Mouse (Mus musculus): ENCODE results near the gene Speer4f2.
"Not testable (repeated sequence)": the region's sequence is repeated elsewhere in the genome, so short reads cannot be mapped to it uniquely, and the experiment has no call there.

Gene Speer4f2

DNA sequence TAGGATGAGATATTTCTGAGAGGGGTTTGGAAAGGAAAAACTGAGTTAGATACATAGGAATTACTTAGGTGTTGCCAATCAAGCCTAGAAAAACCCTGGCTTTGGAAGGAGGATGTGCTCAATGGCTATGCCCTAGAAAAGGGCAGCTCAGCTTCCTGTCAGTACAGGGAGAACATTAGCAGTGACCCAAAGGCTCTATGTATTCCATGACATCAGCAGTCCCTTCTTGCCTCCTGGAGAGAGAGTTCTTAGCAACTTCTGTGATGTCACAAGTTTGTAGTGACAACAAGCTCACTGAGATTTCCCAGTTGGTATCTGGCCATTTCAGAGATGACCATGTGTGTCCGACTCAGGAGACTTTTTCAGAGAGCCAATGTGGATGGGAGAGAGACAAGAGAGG lies at the start of gene Speer4f2:
Speer4f2 (plus strand) TSS at position 301 of the 400 bp plus-strand sequence.
- not testable (repeated sequence) for DNase-seq (ENCODE audit: low read depth in 2 of 2, low spot score in 2 of 2)

DNA sequence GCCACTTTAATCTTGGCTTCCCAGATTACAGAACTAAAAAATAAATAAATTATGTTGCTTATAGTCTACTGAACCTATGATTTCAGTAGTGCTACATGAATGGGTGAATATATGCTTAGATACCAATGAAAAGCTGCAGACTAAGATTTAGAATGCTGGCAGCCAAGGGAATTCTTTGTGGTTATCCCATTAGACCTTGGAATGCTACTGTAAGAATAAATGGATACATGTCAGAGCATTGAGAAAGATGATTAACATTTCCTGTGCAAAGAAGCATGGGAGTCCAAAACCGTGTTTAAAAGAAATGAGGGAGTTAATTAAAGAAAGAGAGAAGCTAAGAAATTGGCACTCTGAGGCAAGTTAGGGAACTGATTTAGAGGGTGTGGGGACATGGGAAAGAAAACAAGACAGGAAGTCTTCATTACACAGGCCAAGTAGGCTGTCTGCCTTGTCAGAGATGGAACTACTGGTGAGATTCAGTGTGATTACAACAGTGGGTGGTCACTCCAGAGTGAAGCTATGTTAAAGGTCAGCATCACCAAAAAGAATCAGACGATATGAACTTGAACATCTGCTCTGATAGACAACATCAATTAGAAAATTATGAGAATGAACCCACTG lies 43.9 kb upstream of the Speer4f2 start:
- DNase-seq (ENCODE audit: low read depth in 2 of 2, low spot score in 2 of 2): no peak

DNA sequence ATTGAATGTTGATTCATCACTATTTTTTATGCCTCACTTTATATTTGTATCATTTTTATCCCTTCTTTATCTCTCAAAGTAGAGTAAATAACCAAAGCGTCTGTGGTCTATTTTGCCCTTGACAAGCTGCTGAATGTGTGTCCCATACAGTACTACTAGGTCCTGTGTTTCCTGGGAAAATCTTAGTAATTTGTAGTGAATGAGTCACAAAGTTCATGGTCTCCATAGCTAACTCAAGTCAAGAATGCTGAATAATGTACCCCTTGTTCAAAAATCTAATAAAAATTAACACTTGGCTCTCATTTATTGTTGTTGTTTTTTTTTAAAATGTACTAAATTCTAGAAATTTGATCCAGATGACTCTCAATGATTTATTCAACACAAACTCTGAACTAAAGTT lies 38.1 kb upstream of the Speer4f2 start:
- no peak for DNase-seq (ENCODE audit: low read depth in 2 of 2, low spot score in 2 of 2)

DNA sequence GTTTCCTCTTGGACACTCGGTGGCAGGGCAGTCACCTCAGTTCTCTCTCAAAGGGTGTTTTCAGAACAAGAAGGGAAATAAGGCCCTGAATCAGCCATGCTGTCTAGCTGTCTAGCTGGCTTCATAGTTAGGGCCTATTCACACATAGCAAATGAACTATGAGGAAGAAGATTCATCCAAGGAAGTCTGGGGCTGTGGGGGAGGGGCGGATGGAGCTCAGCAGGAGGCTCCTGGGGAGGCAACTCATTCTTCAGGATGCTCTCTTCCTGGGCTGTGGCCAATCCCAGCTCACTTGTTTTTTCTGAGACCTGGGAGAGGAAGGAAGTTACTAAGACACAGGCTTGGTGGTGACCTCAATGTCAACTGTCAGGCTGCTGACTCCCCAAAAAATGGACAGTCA lies 27.2 kb upstream of the Speer4f2 start:
- DNase-seq (ENCODE audit: low read depth in 2 of 2, low spot score in 2 of 2): not testable (repeated sequence)

DNA sequence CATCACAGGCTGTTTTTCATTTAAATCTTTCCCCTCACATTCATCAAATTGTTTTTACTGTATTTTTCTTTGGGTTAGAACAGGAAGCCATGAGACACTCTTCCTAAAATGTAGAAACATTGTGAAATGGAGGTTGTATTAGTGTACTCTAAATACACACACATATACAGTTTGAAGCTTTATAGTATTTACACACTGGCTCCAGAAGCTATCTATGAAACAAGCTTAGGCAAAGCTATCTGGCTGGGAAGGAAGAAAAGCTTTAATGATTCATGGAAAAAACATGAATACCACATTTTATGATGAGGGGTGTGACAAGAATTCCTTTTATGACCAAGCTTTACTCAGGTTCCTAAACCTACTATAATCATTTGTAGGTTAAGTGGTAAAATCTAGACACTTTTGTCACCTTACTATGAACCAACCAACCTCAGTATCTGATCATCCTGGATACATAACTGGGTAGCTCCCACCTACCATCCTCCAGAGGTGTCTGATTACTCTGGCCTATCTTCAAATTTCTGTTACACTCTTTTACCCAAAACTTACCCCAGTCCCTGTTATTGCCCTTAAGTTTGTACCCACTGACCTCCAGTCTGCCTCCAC lies 13.5 kb upstream of the Speer4f2 start:
- DNase-seq (ENCODE audit: low read depth in 2 of 2, low spot score in 2 of 2): no peak

DNA sequence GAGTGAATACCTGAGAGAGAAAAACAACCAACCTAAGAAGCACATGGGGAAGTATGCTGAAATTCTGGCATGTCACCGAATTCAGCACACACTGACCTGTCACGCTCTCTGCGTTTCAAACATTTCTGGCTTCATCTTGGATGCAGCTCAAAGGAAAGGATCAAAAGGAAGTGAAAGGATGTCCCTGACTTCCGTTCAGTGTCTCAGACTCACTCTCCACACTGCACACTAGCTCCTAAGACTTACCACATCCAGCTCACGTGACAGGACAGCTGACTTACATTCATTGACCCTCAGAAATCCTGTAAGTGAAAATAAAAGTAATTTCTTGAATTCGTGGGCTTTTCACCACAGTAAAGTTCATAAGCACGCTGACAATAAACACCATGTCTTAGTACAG lies 16.9 kb downstream of the Speer4f2 start:
- DNase-seq (ENCODE audit: low read depth in 2 of 2, low spot score in 2 of 2): no peak

DNA sequence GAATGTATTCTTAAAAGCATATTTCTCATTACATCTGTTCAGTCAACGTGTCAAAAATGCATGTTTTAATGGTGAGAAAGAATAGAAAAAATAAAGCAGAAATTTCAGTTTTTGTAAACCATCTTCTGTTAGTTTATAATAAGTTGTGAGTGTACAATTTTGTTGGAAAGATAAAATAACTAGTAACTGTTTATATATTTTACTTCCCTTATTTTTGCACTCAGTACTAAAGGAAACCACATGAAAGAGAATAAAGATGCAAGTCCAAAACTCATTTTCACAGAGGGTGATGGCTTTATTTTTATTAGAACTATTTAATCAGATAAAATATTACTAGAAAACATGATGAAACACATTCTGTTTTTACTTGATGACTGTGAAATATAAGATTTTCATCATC lies 18.2 kb downstream of the Speer4f2 start:
- DNase-seq (ENCODE audit: low read depth in 2 of 2, low spot score in 2 of 2): no peak

DNA sequence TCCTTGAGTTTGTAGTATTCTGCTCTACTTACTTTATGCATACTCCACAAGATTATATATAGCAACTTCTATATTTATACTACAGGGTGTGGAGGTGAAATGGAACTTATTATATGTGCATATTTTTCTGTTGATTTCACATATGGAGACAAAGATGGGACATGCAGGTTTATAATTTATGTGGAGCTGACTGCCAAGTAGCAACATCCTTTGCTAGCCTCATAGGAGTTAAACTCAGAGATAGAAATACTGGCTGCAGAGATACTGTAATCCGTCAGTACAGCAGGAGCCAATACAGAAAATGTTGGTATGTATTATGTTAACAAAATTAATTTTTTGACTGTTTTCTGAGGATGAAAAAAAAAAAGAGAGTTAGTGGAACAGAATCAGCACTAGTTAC lies 27.6 kb downstream of the Speer4f2 start:
- no peak for DNase-seq (ENCODE audit: low read depth in 2 of 2, low spot score in 2 of 2)

DNA sequence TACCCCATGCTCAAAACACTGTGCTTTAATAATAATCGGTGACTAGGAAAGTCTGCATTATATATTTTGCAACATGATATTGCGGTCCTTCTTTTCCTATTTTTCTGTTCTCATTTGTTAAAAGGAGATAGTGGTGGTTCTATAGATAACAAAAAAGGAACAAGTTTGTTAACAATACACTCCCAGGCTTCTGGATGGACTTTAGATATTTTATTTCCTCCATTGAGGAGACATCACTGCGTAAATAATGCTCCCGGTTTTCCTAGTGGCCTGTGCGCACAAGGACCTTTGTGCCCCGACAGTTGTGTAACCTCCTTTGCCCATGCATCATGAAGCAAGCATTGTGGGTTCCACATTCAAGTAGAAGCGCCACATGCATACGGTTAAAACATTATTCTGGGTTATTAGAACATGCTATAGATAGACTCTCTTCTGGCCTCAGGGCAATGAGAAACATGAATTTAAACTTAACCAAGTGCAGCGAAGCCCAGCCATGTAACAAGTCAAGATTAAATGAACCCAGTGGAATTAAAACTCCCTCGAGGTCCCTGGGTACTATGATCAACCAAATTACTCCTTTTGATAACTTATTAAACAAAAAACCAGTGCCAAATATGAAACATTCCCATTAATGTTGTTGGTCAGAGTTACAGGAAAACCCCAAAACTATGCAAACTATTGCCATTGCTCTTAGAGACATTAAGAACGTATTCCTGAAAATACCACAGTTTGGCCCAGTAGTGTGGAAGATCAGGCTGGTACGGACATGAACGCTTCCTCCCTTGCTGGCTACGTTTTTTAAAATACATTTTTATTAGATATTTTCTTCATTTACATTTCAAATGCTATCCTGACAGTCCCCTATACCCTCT lies 28.5 kb downstream of the Speer4f2 start:
- DNase-seq (ENCODE audit: low read depth in 2 of 2, low spot score in 2 of 2): no peak

DNA sequence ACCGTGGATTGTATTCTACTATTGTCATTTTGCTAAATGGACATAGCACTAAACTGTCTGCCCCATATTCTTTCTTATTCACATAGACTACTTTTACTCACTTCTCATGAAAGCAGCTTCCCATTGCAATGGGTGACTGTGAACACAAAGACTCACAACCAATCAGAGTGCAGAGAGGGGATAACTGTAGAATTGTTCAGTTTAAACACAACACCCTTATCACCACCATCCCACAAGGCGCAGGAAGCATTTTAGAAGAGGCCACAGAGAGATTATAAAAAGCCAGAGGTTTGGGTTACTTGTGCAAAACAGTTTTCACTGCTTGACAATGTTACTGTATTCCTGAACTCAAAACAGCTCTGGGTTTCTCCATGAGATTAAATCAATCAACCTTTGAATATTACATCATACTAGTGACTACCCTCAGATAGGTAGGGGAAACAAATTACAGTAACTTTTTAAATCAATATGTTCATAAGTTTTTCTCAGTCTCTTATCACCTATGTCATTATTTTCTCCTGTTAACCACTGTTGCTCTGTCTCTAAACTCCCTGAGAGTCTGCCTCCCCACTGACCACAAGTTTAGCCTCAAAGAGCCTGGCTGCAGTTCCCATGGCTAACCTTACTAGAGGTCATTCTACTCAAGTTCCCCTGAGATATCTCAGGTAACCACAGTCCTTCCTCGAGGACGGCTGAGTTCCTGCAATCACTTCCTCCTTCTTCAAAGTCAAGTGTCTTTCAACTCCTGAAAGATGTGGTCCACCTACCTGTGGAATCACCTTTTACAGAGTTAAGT lies 29.5 kb downstream of the Speer4f2 start:
- DNase-seq (ENCODE audit: low read depth in 2 of 2, low spot score in 2 of 2): no peak

DNA sequence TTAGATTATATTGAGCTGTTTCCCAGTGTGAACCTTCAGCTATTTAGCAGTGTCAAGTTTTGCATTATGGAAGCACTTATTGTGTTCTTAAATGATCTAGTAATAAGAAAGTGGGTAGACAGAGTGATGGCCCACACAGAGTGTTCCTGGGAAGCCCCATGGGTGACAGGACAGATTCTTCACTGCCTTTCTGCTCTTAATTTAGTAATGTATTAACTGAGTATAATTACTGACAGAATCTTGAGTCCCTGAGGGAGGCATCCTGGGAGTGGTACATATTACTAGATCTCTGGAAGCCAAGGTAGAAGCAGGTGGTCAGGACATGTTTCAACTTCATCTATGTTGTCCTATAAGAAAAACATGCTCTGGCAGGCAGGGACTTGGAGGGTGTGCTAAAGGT lies 30.6 kb downstream of the Speer4f2 start:
- no peak for DNase-seq (ENCODE audit: low read depth in 2 of 2, low spot score in 2 of 2)

DNA sequence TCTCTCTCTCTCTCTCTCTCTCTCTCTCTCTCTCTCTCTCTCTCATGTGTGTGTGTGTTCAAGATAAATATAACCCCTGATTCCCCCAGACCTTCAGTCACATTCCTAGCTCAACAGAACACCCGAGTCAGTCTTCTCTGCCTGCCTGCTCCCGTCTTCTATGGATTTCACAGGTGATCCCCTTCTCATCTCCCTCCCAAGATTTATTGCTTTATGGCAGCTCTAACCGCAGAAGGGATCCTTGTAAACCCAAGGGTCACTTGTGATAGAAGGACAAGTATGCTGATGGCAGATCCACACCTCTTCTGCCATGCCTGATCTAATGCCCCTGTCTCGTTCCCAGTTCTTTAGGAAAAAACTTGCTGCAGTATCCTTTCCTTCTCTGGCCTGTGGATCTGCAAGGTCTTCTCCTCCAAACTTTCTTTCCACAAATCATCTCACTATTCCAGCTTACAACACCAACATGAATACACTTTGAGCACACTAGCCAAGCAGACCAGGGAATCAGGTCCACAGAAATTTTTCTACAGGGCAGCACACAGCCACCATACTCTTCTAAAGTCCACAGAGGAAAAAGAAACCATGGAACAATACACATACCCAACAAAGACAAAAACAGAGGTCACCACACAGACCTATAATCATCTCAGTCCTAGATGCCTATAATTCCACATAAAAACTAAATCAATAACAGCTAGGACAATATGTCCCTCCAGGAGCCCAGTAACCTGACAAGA lies 36.1 kb downstream of the Speer4f2 start:
- DNase-seq (ENCODE audit: low read depth in 2 of 2, low spot score in 2 of 2): no peak

DNA sequence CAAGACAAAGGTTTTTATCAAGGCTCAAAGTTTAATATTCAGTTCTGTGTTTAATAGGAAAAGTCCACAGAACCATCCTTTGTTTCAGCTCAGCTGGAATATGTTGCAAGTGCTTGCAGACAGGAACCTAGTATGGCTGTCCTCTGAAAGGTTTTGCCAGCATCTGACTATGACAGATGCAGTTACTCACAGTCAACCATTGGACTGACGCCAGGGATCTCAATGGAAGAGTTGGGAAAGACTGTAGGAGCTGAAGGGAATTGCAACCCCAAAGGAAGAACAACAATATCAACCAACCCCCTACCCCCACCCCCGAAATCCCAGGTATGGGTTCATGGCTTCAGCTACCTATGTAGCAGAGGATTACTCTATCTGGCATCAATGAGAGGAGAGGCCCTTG lies 44.2 kb downstream of the Speer4f2 start:
- DNase-seq (ENCODE audit: low read depth in 2 of 2, low spot score in 2 of 2): no peak

DNA sequence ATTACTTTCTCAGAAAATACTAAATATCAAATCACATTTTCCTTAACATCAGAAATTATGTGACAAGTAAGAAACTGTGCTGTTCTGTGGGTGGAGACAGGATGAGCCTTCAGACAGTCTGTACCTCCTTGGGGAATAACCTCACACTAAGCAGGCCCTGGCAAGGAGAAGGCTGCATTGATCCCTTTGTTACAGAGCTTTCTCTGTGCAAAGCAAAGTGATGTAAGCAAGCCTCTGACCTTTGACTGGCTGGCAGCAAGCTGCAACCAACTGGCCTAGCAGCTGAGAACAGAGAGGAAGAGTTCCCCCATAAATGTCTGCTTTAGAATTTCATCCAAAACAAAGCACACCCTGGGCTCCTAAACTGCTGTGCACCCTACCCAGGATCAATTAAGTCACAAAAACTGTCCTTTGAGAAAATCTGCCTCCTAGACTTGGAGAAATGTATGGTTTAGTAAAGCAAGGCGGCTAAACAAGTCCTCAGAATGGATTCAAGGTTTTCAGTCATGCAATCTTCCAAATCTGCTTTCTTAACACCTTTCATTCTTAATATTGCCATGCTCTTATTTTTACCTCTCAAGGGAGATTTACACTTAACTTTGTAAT lies 46.3 kb downstream of the Speer4f2 start:
- DNase-seq (ENCODE audit: low read depth in 2 of 2, low spot score in 2 of 2): no peak

DNA sequence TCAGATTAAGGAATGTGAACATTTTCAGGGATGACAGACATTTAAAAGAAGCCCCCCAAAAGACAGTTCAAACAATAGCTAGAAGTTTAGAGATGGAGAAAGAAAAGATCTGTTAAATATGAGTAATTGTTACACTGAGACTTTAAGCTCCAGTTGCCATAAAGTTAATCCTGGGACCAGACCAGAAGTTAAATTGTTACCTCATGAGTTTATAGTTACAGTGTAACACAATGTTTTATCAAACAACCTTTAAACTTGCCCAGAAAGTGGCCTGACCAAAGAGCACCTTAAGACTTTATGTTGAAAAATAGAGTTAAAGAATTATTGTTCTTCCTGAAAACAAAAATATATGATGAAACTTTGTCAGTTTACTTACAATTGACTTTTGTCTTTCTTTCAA lies 46.9 kb downstream of the Speer4f2 start:
- no peak for DNase-seq (ENCODE audit: low read depth in 2 of 2, low spot score in 2 of 2)

DNA sequence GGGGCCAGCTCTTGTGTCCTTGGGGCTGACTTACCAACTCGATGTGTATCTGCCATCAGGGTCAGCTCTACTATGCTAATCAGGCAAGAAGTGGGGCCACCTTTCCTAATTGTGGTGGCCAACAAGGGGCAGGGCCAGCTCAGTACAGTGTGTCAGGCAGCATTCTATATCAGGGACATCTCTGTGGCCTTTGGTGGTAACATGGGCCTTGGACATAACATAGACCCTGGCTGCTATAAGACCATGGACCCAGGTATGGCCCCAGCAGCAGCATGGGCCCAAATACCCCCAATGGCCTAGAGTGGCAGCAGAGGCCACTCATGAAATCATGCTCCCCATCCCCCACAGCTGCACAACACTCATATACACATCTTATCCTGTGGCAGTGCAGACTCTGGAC lies 49.2 kb downstream of the Speer4f2 start:
- DNase-seq (ENCODE audit: low read depth in 2 of 2, low spot score in 2 of 2): no peak

DNA sequence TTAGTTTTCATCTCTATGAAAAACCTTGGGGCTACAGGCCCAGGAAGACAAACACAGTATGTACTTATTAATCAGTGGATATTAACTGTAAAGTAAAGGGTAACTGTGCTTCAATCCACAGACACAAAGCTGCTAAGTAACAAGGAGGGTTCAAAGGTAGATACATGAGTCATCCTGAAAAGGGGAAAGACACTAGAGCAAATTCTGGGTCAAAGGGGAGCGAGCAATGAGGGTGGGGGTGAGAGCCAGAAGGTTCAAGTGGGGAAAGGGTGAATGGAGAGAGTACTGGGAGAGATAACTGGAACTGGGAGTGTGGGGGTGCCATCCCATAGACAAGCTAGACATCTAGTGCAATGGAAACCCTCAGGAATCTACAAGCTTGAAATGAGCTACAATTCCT lies 54.0 kb downstream of the Speer4f2 start:
- DNase-seq (ENCODE audit: low read depth in 2 of 2, low spot score in 2 of 2): no peak

All from CD8-positive naive resting alpha-beta T cell, adult 2 months (primary cell).